Mouse (Mus musculus) heart, embryonic 11.5 days (tissue): ENCODE data around the gene Cdh4. TPM values are rescaled to one million over a fixed set of nuclear protein-coding genes. Genes with fewer than 3 reads are reported as not detected.

Experiments used
- ATAC-seq: fragments of 200-750 bp; cut with Nextera tagmentation; replicated peaks from 2 replicates; pipeline ENCODE4 v1.8.0; 2017; ENCODE audit warnings: moderate library complexity; ENCODE audit not compliant: insufficient number of reproducible peaks, low FRiP score, low TSS enrichment
- H3K27ac ChIP-seq: fragments of 300-500 bp; sonication (generic); 2 replicates; pipeline ENCODE4 v1.5.1; 2014; ENCODE audit warnings: mild to moderate bottlenecking, low read depth, low read length
- H3K27me3 ChIP-seq: fragments of 300-500 bp; sonication (generic); 2 replicates; pipeline ENCODE4 v1.6.1; 2014; ENCODE audit warnings: mild to moderate bottlenecking, low read length, mixed read lengths; ENCODE audit not compliant: control insufficient read depth, insufficient read depth
- H3K36me3 ChIP-seq: fragments of 300-500 bp; sonication (generic); 2 replicates; pipeline ENCODE4 v1.6.1; 2014; ENCODE audit warnings: mild to moderate bottlenecking, low read length, moderate library complexity, mixed read lengths; ENCODE audit not compliant: control insufficient read depth, insufficient read depth
- H3K4me1 ChIP-seq: fragments of 300-500 bp; sonication (generic); 2 replicates; pipeline ENCODE4 v1.6.1; 2014; ENCODE audit warnings: low read length; ENCODE audit not compliant: control insufficient read depth, insufficient read depth
- H3K4me2 ChIP-seq: fragments of 300-500 bp; sonication (generic); 2 replicates; pipeline ENCODE4 v1.6.1; 2014; ENCODE audit warnings: mild to moderate bottlenecking, moderate library complexity
- H3K4me3 ChIP-seq: fragments of 300-500 bp; sonication (generic); 2 replicates; pipeline ENCODE4 v1.5.1; 2014; ENCODE audit warnings: low read depth, low read length
- H3K9ac ChIP-seq: fragments of 300-500 bp; sonication (generic); 2 replicates; pipeline ENCODE4 v1.6.1; 2014; ENCODE audit warnings: mild to moderate bottlenecking, low read depth, low read length, moderate library complexity
- H3K9me3 ChIP-seq: fragments of 300-500 bp; sonication (generic); replicated peaks from 2 replicates; pipeline ENCODE4 v1.6.1; 2016; ENCODE audit warnings: low read length; ENCODE audit not compliant: control insufficient read depth
- WGBS: fragments of 180-500 bp; shearing (Covaris S2); extraction: QIAGEN DNeasy Blood & Tissue Kit; methylation state at CpG from one replicate; pipeline ENCODE4 v1.1.7; 2014; ENCODE audit not compliant: insufficient replicate concordance; 5-methylcytosine and 5-hydroxymethylcytosine counted together
- polyA plus RNA-seq: library from polyadenylated mRNA; unstranded; fragments of >200 nt; fragmentation: Nextera tagmentation; extraction: Ambion mirVana; gene quantifications from 2 replicates; pipeline ENCODE4 v1.2.1, GENCODE M21; 2014

The Cdh4 gene
- polyA plus RNA-seq, 1 experiment from 2014 or later, result 0.56 TPM

GRCm38 (mm10) chr2:179689761-179690160, 247.5 kb downstream of the Cdh4 start:
- Histone ChIP-seq H3K9ac (no peak overlapping the region), H3K36me3 (no peaks in the 10 kb centered on the region), H3K27ac (no peak overlapping the region), H3K4me1 (no peaks in the 10 kb centered on the region), H3K27me3 (no peaks in the 10 kb centered on the region), H3K4me2 (no peak overlapping the region), H3K4me3 (no peak overlapping the region), H3K9me3 (no peaks in the 10 kb centered on the region)
- WGBS, result 71% methylated on average over 3 of the region's 3 CpGs
- ATAC-seq, result no peak

- whole genome bisulfite sequencing, result 57% methylated on average over 7 of the region's 7 CpGs
- ATAC-seq, result no peak
- Histone ChIP-seq H3K9ac (no peak overlapping the region), H3K4me3 (no peak overlapping the region), H3K4me2 (no peak overlapping the region), H3K27me3 (no peaks in the 10 kb centered on the region), H3K4me1 (no peaks in the 10 kb centered on the region), H3K9me3 (no peaks in the 10 kb centered on the region), H3K36me3 (no peaks in the 10 kb centered on the region), H3K27ac (no peak overlapping the region)
These were observed 248.3 kb downstream of the Cdh4 start for GRCm38 (mm10) chr2:179690571-179690970.

GRCm38 (mm10) chr2:179694936-179695335, 252.7 kb downstream of the Cdh4 start:
- no peaks in the 10 kb centered on the region for H3K36me3 ChIP-seq
- H3K27ac ChIP-seq, result no peak overlapping the region
- no peak overlapping the region for H3K4me2 ChIP-seq
- H3K4me3 ChIP-seq, result no peak overlapping the region
- no peak for ATAC-seq
- H3K9me3 ChIP-seq, result no peaks in the 10 kb centered on the region
- H3K9ac ChIP-seq, result no peak overlapping the region
- no peaks in the 10 kb centered on the region for H3K27me3 ChIP-seq
- WGBS, result 60% methylated on average over 9 of the region's 9 CpGs
- H3K4me1 ChIP-seq, result no peaks in the 10 kb centered on the region

DNA sequence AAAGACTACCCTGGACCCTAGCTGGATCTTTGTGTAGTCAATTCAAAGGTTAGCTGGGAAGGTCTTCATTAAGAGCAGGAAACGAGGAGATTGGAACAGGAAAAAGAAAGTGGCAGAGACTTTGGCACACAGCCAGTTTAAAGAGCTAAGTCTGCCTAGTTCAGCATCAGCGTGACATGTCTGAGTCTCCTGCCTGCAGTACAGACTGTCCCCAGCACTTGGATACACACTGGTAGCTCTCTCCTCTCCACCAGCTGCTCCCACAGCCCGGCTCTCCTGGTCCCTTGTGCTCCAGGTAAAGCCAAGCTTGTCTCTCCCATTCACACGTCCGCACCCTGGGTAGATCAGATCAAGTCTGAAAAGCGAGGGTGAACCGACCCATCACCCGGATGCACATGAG, 255.4 kb downstream of the Cdh4 start:
- WGBS, result 69% methylated on average over 8 of the region's 8 CpGs
- H3K9me3 ChIP-seq, result no peaks in the 10 kb centered on the region
- no peaks in the 10 kb centered on the region for H3K36me3 ChIP-seq
- H3K27ac ChIP-seq, result no peak overlapping the region
- H3K4me2 ChIP-seq, result no peak overlapping the region
- H3K4me1 ChIP-seq, result no peaks in the 10 kb centered on the region
- H3K27me3 ChIP-seq, result no peaks in the 10 kb centered on the region
- H3K4me3 ChIP-seq, result no peak overlapping the region
- no peak overlapping the region for H3K9ac ChIP-seq
- ATAC-seq, result no peak

- no peak for ATAC-seq
- Histone ChIP-seq H3K27ac (no peak overlapping the region), H3K27me3 (no peaks in the 10 kb centered on the region), H3K9ac (no peak overlapping the region), H3K4me3 (no peak overlapping the region), H3K4me1 (no peaks in the 10 kb centered on the region), H3K36me3 (no peaks in the 10 kb centered on the region), H3K9me3 (no peaks in the 10 kb centered on the region), H3K4me2 (no peak overlapping the region)
- WGBS, result 43% methylated on average over 12 of the region's 12 CpGs
These were observed 256.2 kb downstream of the Cdh4 start for GRCm38 (mm10) chr2:179698196-179698985.

DNA sequence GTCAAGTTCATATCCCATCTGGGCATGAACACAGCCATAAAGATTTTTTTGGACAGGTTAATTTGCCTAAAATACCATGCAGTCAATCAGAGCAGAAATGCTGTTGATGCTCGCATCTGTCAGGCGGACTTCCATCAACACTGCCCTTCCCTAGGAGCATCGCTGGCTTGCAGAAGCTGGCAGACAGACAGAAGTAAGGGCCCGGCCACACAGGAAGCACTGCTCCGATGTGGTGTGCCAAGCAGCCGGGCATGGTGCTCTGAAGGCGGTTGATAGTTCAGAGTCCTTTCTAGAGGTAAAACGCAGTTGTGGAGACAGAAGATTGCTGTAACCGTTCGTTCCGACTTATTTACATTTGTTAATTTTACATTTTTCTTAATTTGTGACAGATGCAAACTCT, 262.8 kb downstream of the Cdh4 start:
- 85% methylated on average over 11 of the region's 11 CpGs for WGBS

GRCm38 (mm10) chr2:179705461-179705860, 263.2 kb downstream of the Cdh4 start:
- H3K4me1 ChIP-seq, result no peaks in the 10 kb centered on the region
- no peak overlapping the region for H3K9ac ChIP-seq
- 75% methylated on average over 7 of the region's 7 CpGs for WGBS
- no peak overlapping the region for H3K4me2 ChIP-seq
- H3K9me3 ChIP-seq, result no peaks in the 10 kb centered on the region
- no peak for ATAC-seq
- no peaks in the 10 kb centered on the region for H3K36me3 ChIP-seq
- H3K27me3 ChIP-seq, result peaks cover 3% of the 10 kb centered on the region; the same call in 1 of the 2 replicates
- H3K27ac ChIP-seq, result no peak overlapping the region
- H3K4me3 ChIP-seq, result no peak overlapping the region

More for the DNA sequence above, 262.8 kb downstream of the Cdh4 start:
- H3K9ac ChIP-seq, result no peak overlapping the region
- H3K27me3 ChIP-seq, result peaks cover 3% of the 10 kb centered on the region; the same call in 1 of the 2 replicates
- H3K36me3 ChIP-seq, result no peaks in the 10 kb centered on the region
- ATAC-seq, result no peak
- no peaks in the 10 kb centered on the region for H3K4me1 ChIP-seq
- H3K4me2 ChIP-seq, result no peak overlapping the region
- no peaks in the 10 kb centered on the region for H3K9me3 ChIP-seq
- no peak overlapping the region for H3K27ac ChIP-seq
- no peak overlapping the region for H3K4me3 ChIP-seq

- no peak for ATAC-seq
- Histone ChIP-seq H3K9ac (no peak overlapping the region), H3K4me2 (no peak overlapping the region), H3K4me3 (no peak overlapping the region), H3K36me3 (no peaks in the 10 kb centered on the region), H3K27me3 (peaks cover 3% of the 10 kb centered on the region; the same call in 1 of the 2 replicates), H3K9me3 (no peaks in the 10 kb centered on the region), H3K4me1 (no peaks in the 10 kb centered on the region), H3K27ac (no peak overlapping the region)
- 89% methylated on average over 3 of the region's 3 CpGs for WGBS
These were observed 264.4 kb downstream of the Cdh4 start for GRCm38 (mm10) chr2:179706616-179707015.

DNA sequence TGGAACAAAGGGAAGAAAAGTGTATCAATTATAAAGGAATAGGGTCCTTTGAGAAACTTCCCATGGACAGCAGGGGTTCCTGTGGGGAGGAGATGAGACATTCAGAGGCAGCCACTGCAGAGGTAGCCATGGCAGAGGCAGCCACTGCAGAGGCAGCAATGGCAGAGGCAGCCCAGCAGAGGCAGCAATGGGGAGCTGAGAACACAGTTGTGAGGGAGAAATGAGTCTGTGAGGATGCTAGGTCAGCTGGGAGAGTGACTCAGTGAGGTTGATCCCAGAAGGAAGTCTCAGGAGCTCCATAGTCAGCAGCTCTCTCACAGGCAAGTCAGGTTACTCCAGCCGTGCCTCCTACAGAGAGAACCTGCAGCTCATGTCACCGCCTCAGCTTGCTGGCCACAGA, 266.9 kb downstream of the Cdh4 start:
- H3K4me3 ChIP-seq, result no peak overlapping the region
- H3K27me3 ChIP-seq, result peaks cover 3% of the 10 kb centered on the region; the same call in 1 of the 2 replicates
- ATAC-seq, result no peak
- H3K36me3 ChIP-seq, result no peaks in the 10 kb centered on the region
- H3K9ac ChIP-seq, result no peak overlapping the region
- H3K27ac ChIP-seq, result no peak overlapping the region
- no peaks in the 10 kb centered on the region for H3K4me1 ChIP-seq
- no peaks in the 10 kb centered on the region for H3K9me3 ChIP-seq
- WGBS, result 74% methylated on average over 2 of the region's 2 CpGs
- no peak overlapping the region for H3K4me2 ChIP-seq
